Mouse (Mus musculus) CD8-positive naive resting alpha-beta T cell, adult 2 months (primary cell): Measurements from ENCODE around the gene Igsf9b.

ENCODE experiments used
- DNase-seq, 2 experiments: peaks; one replicate each; pipeline ENCODE4 v3.0.0; 2022; ENCODE audit warnings: low read depth in 2 of 2, low spot score in 2 of 2

Gene Igsf9b

GRCm38 (mm10) chr9:27330374-27330773 is 31.4 kb downstream of the Igsf9b start:
- DNase-seq, result no peak

- no peak for DNase-seq
These were observed 32.5 kb downstream of the Igsf9b start for GRCm38 (mm10) chr9:27331538-27331937.

GRCm38 (mm10) chr9:27334895-27335294 is 35.9 kb downstream of the Igsf9b start:
- DNase-seq, result no peak

GRCm38 (mm10) chr9:27336962-27337636 is 38.1 kb downstream of the Igsf9b start:
- no peak for DNase-seq

GRCm38 (mm10) chr9:27339168-27339567 is 40.2 kb downstream of the Igsf9b start:
- DNase-seq, result no peak

- no peak for DNase-seq
These were observed 47.7 kb downstream of the Igsf9b start for GRCm38 (mm10) chr9:27346541-27347269.

GRCm38 (mm10) chr9:27353082-27353481 is 54.1 kb downstream of the Igsf9b start:
- DNase-seq, result no peak

GRCm38 (mm10) chr9:27357893-27358292 is 58.9 kb downstream of the Igsf9b start:
- DNase-seq, result no peak

GRCm38 (mm10) chr9:27367231-27367630 is 68.2 kb downstream of the Igsf9b start:
- DNase-seq, result no peak

GRCm38 (mm10) chr9:27369108-27369507 is 70.1 kb downstream of the Igsf9b start:
- DNase-seq, result no peak

- DNase-seq, result no peak
These were observed 76.7 kb downstream of the Igsf9b start for GRCm38 (mm10) chr9:27375746-27376145.

- no peak for DNase-seq
These were observed 87.9 kb downstream of the Igsf9b start for GRCm38 (mm10) chr9:27386951-27387350.

- no peak for DNase-seq
These were observed 97.5 kb downstream of the Igsf9b start, which contains the start of gene Spata19 for GRCm38 (mm10) chr9:27396500-27396899. TSS of gene Spata19 (plus strand) at chr9:27396800.

GRCm38 (mm10) chr9:27401169-27401568 is 102.2 kb downstream of the Igsf9b start:
- no peak for DNase-seq
